In the genomic region with DNA sequence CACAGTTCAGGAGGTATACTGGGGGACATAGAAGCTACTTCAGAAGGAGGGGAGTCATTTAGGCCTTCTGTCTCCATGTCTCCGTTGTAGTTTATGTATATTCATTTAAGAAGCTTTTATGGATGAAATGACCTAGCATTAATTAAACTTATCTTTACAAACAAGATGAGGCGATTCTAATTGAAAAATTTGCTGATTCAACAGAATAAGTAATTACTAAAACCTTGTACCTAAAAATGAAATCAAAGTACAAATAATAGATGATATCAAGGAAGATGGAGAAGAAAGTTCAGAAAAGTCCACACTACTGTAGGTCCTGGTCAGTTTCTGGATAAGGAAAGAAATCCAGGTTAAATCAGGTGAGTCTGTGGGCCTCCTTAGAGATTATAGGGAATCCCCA, we compare ENCODE assay signal across 25 mouse cellular contexts.
"Had no signal": no experiment of that assay in that cellular context is flagged by ENCODE, and none has a peak within 500 bp of the region (broad histone marks: within the 10 kb centered on the region; RNA-seq: fewer than 3 reads in every experiment).

No protein-coding gene starts in this region.

- DNase-seq: cerebellum, adult 9-11 months; cerebellum, postnatal 10 days; cerebellum, postnatal 14 days; cerebellum, postnatal 25 days; cerebellum, postnatal 36 days; embryo, embryonic 11 days; gastrocnemius, adult 2 months; gastrocnemius, postnatal 10 days; gastrocnemius, postnatal 14 days; gastrocnemius, postnatal 25 days; gastrocnemius, postnatal 36 days; heart, adult 11 months; heart, adult 18-20 months; heart, adult 2 months had no signal

- H3K27me3 ChIP-seq: embryonic facial prominence, embryonic 12.5 days; embryonic facial prominence, embryonic 13.5 days; embryonic facial prominence, embryonic 15.5 days; forebrain, embryonic 12.5 days; forebrain, embryonic 13.5 days; forebrain, embryonic 15.5 days had no signal

- H3K27ac ChIP-seq: embryonic facial prominence, embryonic 10.5 days; embryonic facial prominence, embryonic 12.5 days; embryonic facial prominence, embryonic 13.5 days; embryonic facial prominence, embryonic 15.5 days; forebrain, embryonic 10.5 days; forebrain, embryonic 12.5 days; forebrain, embryonic 13.5 days; forebrain, embryonic 15.5 days; gastrocnemius, adult 2 months; heart, adult 2 months; heart, embryonic 10.5 days had no signal

- H3K9me3 ChIP-seq: embryonic facial prominence, embryonic 10.5 days; embryonic facial prominence, embryonic 12.5 days; embryonic facial prominence, embryonic 13.5 days; embryonic facial prominence, embryonic 15.5 days; forebrain, embryonic 10.5 days; forebrain, embryonic 12.5 days; forebrain, embryonic 13.5 days; forebrain, embryonic 15.5 days; heart, embryonic 10.5 days had no signal

- H3K4me2 ChIP-seq: embryonic facial prominence, embryonic 12.5 days; embryonic facial prominence, embryonic 13.5 days; embryonic facial prominence, embryonic 15.5 days; forebrain, embryonic 12.5 days; forebrain, embryonic 13.5 days; forebrain, embryonic 15.5 days; heart, embryonic 11.5 days had no signal

- H3K4me3 ChIP-seq: embryonic facial prominence, embryonic 10.5 days; embryonic facial prominence, embryonic 12.5 days; embryonic facial prominence, embryonic 13.5 days; embryonic facial prominence, embryonic 15.5 days; erythroblast, embryonic 14.5 days; forebrain, embryonic 10.5 days; forebrain, embryonic 12.5 days; forebrain, embryonic 13.5 days; forebrain, embryonic 15.5 days; gastrocnemius, adult 2 months; heart, adult 2 months; heart, embryonic 10.5 days had no signal

- H3K4me1 ChIP-seq: embryonic facial prominence, embryonic 12.5 days; forebrain, embryonic 13.5 days; forebrain, embryonic 15.5 days; heart, embryonic 10.5 days had no signal

- H3K9ac ChIP-seq: embryonic facial prominence, embryonic 12.5 days; embryonic facial prominence, embryonic 13.5 days; embryonic facial prominence, embryonic 15.5 days; forebrain, embryonic 12.5 days; forebrain, embryonic 13.5 days; forebrain, embryonic 15.5 days had no signal

- H3K36me3 ChIP-seq: embryonic facial prominence, embryonic 10.5 days; embryonic facial prominence, embryonic 12.5 days; embryonic facial prominence, embryonic 13.5 days; embryonic facial prominence, embryonic 15.5 days; forebrain, embryonic 10.5 days; forebrain, embryonic 12.5 days; forebrain, embryonic 15.5 days; heart, embryonic 10.5 days had no signal
